ENCODE assay signal across 23 mouse cellular contexts in genomic region chr4:82699504-82699903, GRCm38 (mm10). TPM values are rescaled to one million over a fixed set of nuclear protein-coding genes. Genes with fewer than 3 reads are reported as not detected.
A peak's percentile ranks its signal among the peaks of the same experiment; 100 is the strongest.
DNase-seq lines count a peak whose midpoint lies in the region; ATAC-seq and TF ChIP-seq lines count a peak whose summit lies in the region.
"Had no signal": no experiment of that assay in that cellular context is flagged by ENCODE, and none has a peak within 500 bp of the region (broad histone marks: within the 10 kb centered on the region; RNA-seq: fewer than 3 reads in every experiment).

No protein-coding gene starts in this region.

- H3K36me3 ChIP-seq in hindbrain, embryonic 14.5 days (replicated peaks; ENCODE audit: control insufficient read depth, insufficient read depth): no peaks in the 10 kb centered on the region
- no peaks in the 10 kb centered on the region for H3K36me3 ChIP-seq in hindbrain, embryonic 11.5 days (ENCODE audit: control insufficient read depth, insufficient read depth, low read length)
- no peaks in the 10 kb centered on the region for H3K36me3 ChIP-seq in midbrain, embryonic 11.5 days (ENCODE audit: control insufficient read depth, insufficient read depth, low read length)
- H3K36me3 ChIP-seq in midbrain, postnatal 0 days (ENCODE audit: insufficient read depth, low read length): no peaks in the 10 kb centered on the region
- H3K36me3 ChIP-seq in midbrain, embryonic 13.5 days: no peaks in the 10 kb centered on the region
- H3K36me3 ChIP-seq in midbrain, embryonic 16.5 days (ENCODE audit: control insufficient read depth, insufficient read depth, low read length): no peaks in the 10 kb centered on the region
- H3K36me3 ChIP-seq: lung, embryonic 15.5 days had no signal

- no peak for TF ChIP-seq CTCF in midbrain, postnatal 0 days (IDR thresholded peaks at IDR 0.05)

- ATAC-seq in hindbrain, embryonic 14.5 days (ENCODE audit: low FRiP score): no peak
- ATAC-seq in hindbrain, embryonic 11.5 days (ENCODE audit: low FRiP score): no peak
- peak; percentile 30; the same call in 1 of the 2 replicates for ATAC-seq in midbrain, embryonic 11.5 days (ENCODE audit: low FRiP score)
- no peak for ATAC-seq in midbrain, postnatal 0 days (ENCODE audit: low FRiP score)
- peak; percentile 41 for ATAC-seq in midbrain, embryonic 13.5 days
- peak; percentile 59 for ATAC-seq in midbrain, embryonic 16.5 days

- H3K27me3 ChIP-seq in hindbrain, embryonic 14.5 days (ENCODE audit: control insufficient read depth, insufficient read depth, low read length): no peaks in the 10 kb centered on the region
- H3K27me3 ChIP-seq in hindbrain, embryonic 11.5 days (ENCODE audit: control insufficient read depth, insufficient read depth, low read length): no peaks in the 10 kb centered on the region
- no peaks in the 10 kb centered on the region for H3K27me3 ChIP-seq in midbrain, embryonic 11.5 days (ENCODE audit: control insufficient read depth, insufficient read depth, low read length)
- H3K27me3 ChIP-seq in midbrain, postnatal 0 days (ENCODE audit: insufficient read depth, low read length): no peaks in the 10 kb centered on the region
- H3K27me3 ChIP-seq in midbrain, embryonic 13.5 days: no peaks in the 10 kb centered on the region
- no peaks in the 10 kb centered on the region for H3K27me3 ChIP-seq in midbrain, embryonic 16.5 days (ENCODE audit: control insufficient read depth, insufficient read depth, low read depth, low read length)
- H3K27me3 ChIP-seq: lung, embryonic 15.5 days had no signal

- H3K27ac ChIP-seq in hindbrain, embryonic 14.5 days: peak overlapping the region; percentile 69
- H3K27ac ChIP-seq in hindbrain, embryonic 11.5 days (ENCODE audit: low read depth, low read length): no peak overlapping the region
- no peak overlapping the region for H3K27ac ChIP-seq in midbrain, embryonic 11.5 days (ENCODE audit: low read depth, low read length)
- H3K27ac ChIP-seq in midbrain, postnatal 0 days (ENCODE audit: low read depth, low read length): no peak overlapping the region
- peak overlapping the region; percentile 51 for H3K27ac ChIP-seq in midbrain, embryonic 13.5 days
- H3K27ac ChIP-seq in midbrain, embryonic 16.5 days (ENCODE audit: low read length): 0 out of 2 replicates have a peak overlapping the region, but pooled peaks have one; percentile 58
- H3K27ac ChIP-seq: left cerebral cortex, adult 2 months; liver, embryonic 14.5 days; lung, embryonic 15.5 days had no signal

- no peak overlapping the region for H3K4me3 ChIP-seq in hindbrain, embryonic 14.5 days (replicated peaks; ENCODE audit: low read length)
- H3K4me3 ChIP-seq in hindbrain, embryonic 11.5 days (ENCODE audit: low read depth, low read length): no peak overlapping the region
- no peak overlapping the region for H3K4me3 ChIP-seq in midbrain, embryonic 11.5 days (ENCODE audit: low read depth, low read length)
- H3K4me3 ChIP-seq in midbrain, postnatal 0 days (ENCODE audit: low read depth, low read length): no peak overlapping the region
- no peak overlapping the region for H3K4me3 ChIP-seq in midbrain, embryonic 13.5 days (replicated peaks)
- H3K4me3 ChIP-seq in midbrain, embryonic 16.5 days (ENCODE audit: low read depth, low read length): no peak overlapping the region
- H3K4me3 ChIP-seq: left cerebral cortex, adult 2 months; lung, embryonic 15.5 days; myocyte had no signal

- no peak overlapping the region for H3K4me2 ChIP-seq in hindbrain, embryonic 14.5 days (replicated peaks)
- no peak overlapping the region for H3K4me2 ChIP-seq in hindbrain, embryonic 11.5 days (replicated peaks; ENCODE audit: low read depth, low read length)
- H3K4me2 ChIP-seq in midbrain, embryonic 11.5 days: no peak overlapping the region
- no peak overlapping the region for H3K4me2 ChIP-seq in midbrain, postnatal 0 days (ENCODE audit: low read depth, low read length, poor library complexity, severe bottlenecking)
- H3K4me2 ChIP-seq in midbrain, embryonic 13.5 days (replicated peaks): no peak overlapping the region
- H3K4me2 ChIP-seq in midbrain, embryonic 16.5 days (ENCODE audit: low read length): 0 out of 2 replicates have a peak overlapping the region, but pooled peaks have one; percentile 3
- H3K4me2 ChIP-seq: lung, embryonic 15.5 days had no signal

- no peak overlapping the region for H3K9ac ChIP-seq in hindbrain, embryonic 14.5 days
- H3K9ac ChIP-seq in hindbrain, embryonic 11.5 days (ENCODE audit: low read depth, low read length): no peak overlapping the region
- no peak overlapping the region for H3K9ac ChIP-seq in midbrain, embryonic 11.5 days (ENCODE audit: low read length)
- H3K9ac ChIP-seq in midbrain, postnatal 0 days (replicated peaks; ENCODE audit: low read length, poor library complexity, severe bottlenecking): no peak overlapping the region
- no peak overlapping the region for H3K9ac ChIP-seq in midbrain, embryonic 13.5 days (replicated peaks)
- H3K9ac ChIP-seq in midbrain, embryonic 16.5 days (ENCODE audit: low read depth, low read length): no peak overlapping the region
- H3K9ac ChIP-seq: liver, embryonic 14.5 days; lung, embryonic 15.5 days had no signal

- H3K4me1 ChIP-seq in hindbrain, embryonic 14.5 days (replicated peaks; ENCODE audit: control insufficient read depth, insufficient read depth, low read length): peaks cover 11% of the 10 kb centered on the region; the same call in 1 of the 2 replicates
- H3K4me1 ChIP-seq in hindbrain, embryonic 11.5 days (replicated peaks; ENCODE audit: control insufficient read depth, insufficient read depth, low read length): 0 out of 2 replicates have a peak, but pooled peaks cover 2% of the 10 kb centered on the region
- peaks cover 6% of the 10 kb centered on the region for H3K4me1 ChIP-seq in midbrain, embryonic 11.5 days (ENCODE audit: control insufficient read depth, insufficient read depth, low read length)
- H3K4me1 ChIP-seq in midbrain, postnatal 0 days (ENCODE audit: insufficient read depth, low read length): no peaks in the 10 kb centered on the region
- peaks cover 14% of the 10 kb centered on the region for H3K4me1 ChIP-seq in midbrain, embryonic 13.5 days (replicated peaks)
- H3K4me1 ChIP-seq in midbrain, embryonic 16.5 days (ENCODE audit: control insufficient read depth, insufficient read depth, low read length): peaks cover under 1% of the 10 kb centered on the region; the same call in 1 of the 2 replicates

- WGBS in hindbrain, embryonic 14.5 days: 44% methylated on average over 11 of the region's 11 CpGs
- 77% methylated on average over 11 of the region's 11 CpGs for WGBS in hindbrain, embryonic 11.5 days
- 84% methylated on average over 11 of the region's 11 CpGs for WGBS in midbrain, embryonic 11.5 days
- WGBS in midbrain, postnatal 0 days: 57% methylated on average over 11 of the region's 11 CpGs
- 74% methylated on average over 11 of the region's 11 CpGs for WGBS in midbrain, embryonic 13.5 days
- 55% methylated on average over 11 of the region's 11 CpGs for WGBS in midbrain, embryonic 16.5 days

- no peaks in the 10 kb centered on the region for H3K9me3 ChIP-seq in hindbrain, embryonic 14.5 days (ENCODE audit: control insufficient read depth, low read length)
- H3K9me3 ChIP-seq in hindbrain, embryonic 11.5 days (ENCODE audit: control insufficient read depth, low read length): no peaks in the 10 kb centered on the region
- H3K9me3 ChIP-seq in midbrain, embryonic 11.5 days (ENCODE audit: control insufficient read depth, low read length): no peaks in the 10 kb centered on the region
- no peaks in the 10 kb centered on the region for H3K9me3 ChIP-seq in midbrain, postnatal 0 days (ENCODE audit: low read length)
- H3K9me3 ChIP-seq in midbrain, embryonic 13.5 days: no peaks in the 10 kb centered on the region
- H3K9me3 ChIP-seq in midbrain, embryonic 16.5 days (replicated peaks; ENCODE audit: control insufficient read depth, low read length, poor library complexity, severe bottlenecking): no peaks in the 10 kb centered on the region
- H3K9me3 ChIP-seq: lung, embryonic 15.5 days had no signal

- no peak for DNase-seq in hindbrain, embryonic 14.5 days (ENCODE audit: low spot score)
- no peak for DNase-seq in hindbrain, embryonic 11.5 days (ENCODE audit: low spot score)
- DNase-seq in midbrain, embryonic 11.5 days (ENCODE audit: low spot score, missing footprints): no peak
- no peak for DNase-seq in midbrain, postnatal 0 days (ENCODE audit: low spot score)
- DNase-seq in adrenal gland, postnatal 36 days: no peak
- DNase-seq: adrenal gland, adult 8-10 months; cerebellum, adult 9-10 months; heart, postnatal 4 days; kidney, adult 11 months; layer of hippocampus, adult 9-11 months; lung, postnatal 4 days; thymus, adult 2 months; thymus, postnatal 4 days had no signal

RNA-seq across cellular contexts. Expression of gene Nfib, which starts 6.0 kb away (rescaled TPM):
- polyA plus RNA-seq in hindbrain, embryonic 14.5 days (2014; fragmentation: Nextera tagmentation; extraction: Ambion mirVana): 75.7 and 90.8 TPM in 2 replicates
- 28.6 and 38.6 TPM in 2 replicates for polyA plus RNA-seq in hindbrain, embryonic 11.5 days (2014; fragmentation: Nextera tagmentation; extraction: Ambion mirVana)
- 19.9 and 21.7 TPM in 2 replicates for polyA plus RNA-seq in midbrain, embryonic 11.5 days (2014; fragmentation: Nextera tagmentation; extraction: Ambion mirVana)
- total RNA-seq in midbrain, postnatal 0 days (2014; rRNA removed): 59.9 and 62.8 TPM in 2 replicates
- 19.9 and 27.7 TPM in 2 replicates for polyA plus RNA-seq in midbrain, postnatal 0 days (2015; fragmentation: Nextera tagmentation; extraction: Ambion mirVana)
- 56.1 and 58.4 TPM in 2 replicates for polyA plus RNA-seq in midbrain, embryonic 13.5 days (2015; fragmentation: Nextera tagmentation; extraction: Ambion mirVana)
- 47.2 and 51.4 TPM in 2 replicates for polyA plus RNA-seq in midbrain, embryonic 16.5 days (2015; fragmentation: Nextera tagmentation; extraction: Ambion mirVana)
- 100 to 1,000 TPM in 1 of 2 experiments, 10 to 100 TPM in 1; 83.2 to 103 TPM for total RNA-seq in adrenal gland, postnatal 36 days (2021)
- total RNA-seq: common myeloid progenitor, adult 5-6 weeks; megakaryocyte-erythroid progenitor cell, adult 5-6 weeks; MEL; neutrophil, adult 5-6 weeks had no signal

Comparison
In these comparisons a context has a peak if more than half of its experiments do, and no peak if none do; other contexts are left out.
1. ATAC-seq: peak in midbrain, embryonic 11.5 days (single experiment), midbrain, embryonic 13.5 days (single experiment) and midbrain, embryonic 16.5 days (single experiment); none in hindbrain, embryonic 14.5 days (single experiment), hindbrain, embryonic 11.5 days (single experiment) and midbrain, postnatal 0 days (single experiment).
2. H3K27ac ChIP-seq: peak in hindbrain, embryonic 14.5 days (single experiment), midbrain, embryonic 13.5 days (single experiment) and midbrain, embryonic 16.5 days (single experiment); none in hindbrain, embryonic 11.5 days (single experiment), midbrain, embryonic 11.5 days (single experiment) and midbrain, postnatal 0 days (single experiment).